Mouse (Mus musculus): ENCODE measurements at regions not wholly inside any gene's neighbourhood (a gene's known extent, or its start where the extent isn't known, plus 50 kb on each side); places are given as distances from the start of the nearest gene placed in this dataset.
A peak's percentile ranks its signal among the peaks of the same experiment; 100 is the strongest.
"Not testable (repeated sequence)": the region's sequence is repeated elsewhere in the genome, so short reads cannot be mapped to it uniquely, and the experiment has no call there.

- no peaks in the 10 kb centered on the region for H3K9me3 ChIP-seq
- WGBS = 94% methylated on average over 9 of the region's 9 CpGs
- H3K27ac ChIP-seq = no peak overlapping the region
- H3K27me3 ChIP-seq (ENCODE audit: poor library complexity, severe bottlenecking) = peaks cover 6% of the 10 kb centered on the region; the same call in 1 of the 2 replicates
- no peaks in the 10 kb centered on the region for H3K36me3 ChIP-seq (replicated peaks)
- no peak overlapping the region for H3K4me3 ChIP-seq
- H3K4me1 ChIP-seq = peaks cover 18% of the 10 kb centered on the region
- no peak for DNase-seq (ENCODE audit: extremely low spot score, low spot score)
Measured at GRCm38 (mm10) chr19:54099292-54099691, 55.3 kb downstream of the Adra2a start.

DNA sequence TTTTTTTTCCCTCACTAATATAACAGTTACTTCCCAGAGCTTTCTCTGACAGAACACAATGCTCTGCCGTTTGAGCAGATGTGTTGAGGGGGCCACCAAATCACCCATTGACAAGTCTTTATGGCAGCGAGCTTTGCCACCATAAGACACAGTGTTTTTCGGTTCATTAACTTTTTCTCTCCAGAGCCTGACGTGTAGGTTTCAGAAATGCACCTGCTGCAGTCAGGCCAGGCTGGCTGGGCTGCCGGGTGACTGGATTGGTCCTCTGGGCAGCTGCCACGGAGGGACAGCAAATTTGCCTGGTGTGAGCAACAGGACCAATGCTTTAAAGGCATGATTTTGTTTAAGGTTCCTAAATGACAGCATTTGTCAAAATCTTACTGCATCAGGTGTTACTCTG, 55.8 kb downstream of the Adra2a start:
- Histone ChIP-seq H3K36me3 (replicated peaks) (no peaks in the 10 kb centered on the region), H3K27ac (no peak overlapping the region), H3K4me3 (no peak overlapping the region), H3K4me1 (peaks cover 14% of the 10 kb centered on the region), H3K27me3 (ENCODE audit: poor library complexity, severe bottlenecking) (peaks cover 6% of the 10 kb centered on the region; the same call in 1 of the 2 replicates), H3K9me3 (no peaks in the 10 kb centered on the region)
- 75% methylated on average over 6 of the region's 6 CpGs for WGBS
- DNase-seq (ENCODE audit: extremely low spot score, low spot score) = no peak

DNA sequence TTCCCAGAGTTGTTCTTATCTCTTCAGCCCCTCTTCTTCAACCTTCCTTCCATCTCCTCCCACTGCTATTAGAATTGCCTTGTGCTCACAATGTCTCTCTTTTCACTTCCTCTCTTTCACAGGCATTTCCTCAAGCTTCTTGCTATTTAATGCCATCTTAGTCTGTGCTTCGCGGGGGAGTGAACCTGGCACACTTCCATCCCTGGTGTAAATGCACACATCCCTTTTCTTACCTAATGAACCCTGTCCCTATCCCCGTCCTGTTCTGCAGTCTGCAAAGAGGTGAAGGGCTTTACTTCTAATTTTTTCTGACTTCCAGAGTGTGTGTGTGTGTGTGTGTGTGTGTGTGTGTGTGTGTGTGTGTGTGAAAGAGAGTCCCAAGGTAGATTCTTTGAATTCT, 62.6 kb downstream of the Adra2a start:
- no peaks in the 10 kb centered on the region for H3K9me3 ChIP-seq
- 67% methylated on average over 3 of the region's 3 CpGs for WGBS
- DNase-seq (ENCODE audit: extremely low spot score, low spot score) = no peak

DNA sequence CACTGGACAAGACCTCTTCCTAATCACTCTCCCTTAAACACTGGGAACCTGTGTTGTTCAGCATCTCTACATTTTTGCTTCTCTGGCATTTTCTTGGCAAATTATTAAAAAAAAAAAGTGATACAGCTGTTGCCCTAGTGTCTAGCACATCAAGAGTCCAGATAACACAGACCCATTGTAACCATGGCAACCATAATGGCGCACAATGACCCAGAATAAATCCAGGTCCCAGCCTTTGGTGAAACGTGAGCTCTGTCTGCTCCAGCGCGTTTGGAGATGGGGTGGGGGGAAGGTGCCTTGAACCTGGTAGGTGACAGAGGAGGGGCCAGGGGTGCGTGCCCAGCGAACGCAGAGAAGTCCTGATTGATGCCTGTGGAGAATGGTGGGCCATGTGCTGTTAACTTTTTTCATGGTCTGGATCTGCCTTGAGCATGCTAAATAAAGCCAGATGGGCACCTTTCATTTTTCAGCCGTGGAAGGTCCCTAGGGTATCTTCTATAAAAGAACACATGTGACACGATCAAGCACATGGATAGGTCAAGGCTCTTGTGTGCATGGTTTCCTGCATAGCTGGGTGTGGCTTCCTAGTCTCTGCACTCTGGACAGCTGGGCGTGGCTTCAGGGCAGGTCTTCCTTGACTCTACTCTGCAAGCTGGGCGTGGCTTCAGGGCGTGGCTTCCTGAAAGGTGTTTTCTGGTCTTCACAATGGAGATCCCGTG, 63.3 kb downstream of the Adra2a start:
- no peaks in the 10 kb centered on the region for H3K27me3 ChIP-seq (ENCODE audit: poor library complexity, severe bottlenecking)
- H3K36me3 ChIP-seq (replicated peaks) = no peaks in the 10 kb centered on the region
- no peak for DNase-seq (ENCODE audit: extremely low spot score, low spot score)
- WGBS = 60% methylated on average over 13 of the region's 13 CpGs
- peaks cover 14% of the 10 kb centered on the region for H3K4me1 ChIP-seq
- no peak overlapping the region for H3K4me3 ChIP-seq
- no peaks in the 10 kb centered on the region for H3K9me3 ChIP-seq
- H3K27ac ChIP-seq = no peak overlapping the region

More for the DNA sequence above, 62.6 kb downstream of the Adra2a start:
- no peak overlapping the region for H3K27ac ChIP-seq
- H3K4me3 ChIP-seq = no peak overlapping the region
- H3K4me1 ChIP-seq = peaks cover 14% of the 10 kb centered on the region
- H3K27me3 ChIP-seq (ENCODE audit: poor library complexity, severe bottlenecking) = no peaks in the 10 kb centered on the region
- no peaks in the 10 kb centered on the region for H3K36me3 ChIP-seq (replicated peaks)

- 94% methylated on average over 6 of the region's 6 CpGs for WGBS
- H3K4me3 ChIP-seq = no peak overlapping the region
- H3K27me3 ChIP-seq (ENCODE audit: poor library complexity, severe bottlenecking) = peaks cover 22% of the 10 kb centered on the region
- no peak overlapping the region for H3K27ac ChIP-seq
- peaks cover 23% of the 10 kb centered on the region for H3K4me1 ChIP-seq
- no peaks in the 10 kb centered on the region for H3K9me3 ChIP-seq
- DNase-seq (ENCODE audit: extremely low spot score, low spot score) = no peak
- H3K36me3 ChIP-seq (replicated peaks) = no peaks in the 10 kb centered on the region
Measured at GRCm38 (mm10) chr19:54110080-54110479, 66.1 kb downstream of the Adra2a start.

GRCm38 (mm10) chr19:54112691-54113090, 68.7 kb downstream of the Adra2a start:
- WGBS = 92% methylated on average over 3 of the region's 3 CpGs
- no peak for DNase-seq (ENCODE audit: extremely low spot score, low spot score)
- Histone ChIP-seq H3K27ac (no peak overlapping the region), H3K4me1 (peaks cover 13% of the 10 kb centered on the region), H3K36me3 (replicated peaks) (no peaks in the 10 kb centered on the region), H3K9me3 (no peaks in the 10 kb centered on the region), H3K27me3 (ENCODE audit: poor library complexity, severe bottlenecking) (peaks cover 32% of the 10 kb centered on the region), H3K4me3 (no peak overlapping the region)

DNA sequence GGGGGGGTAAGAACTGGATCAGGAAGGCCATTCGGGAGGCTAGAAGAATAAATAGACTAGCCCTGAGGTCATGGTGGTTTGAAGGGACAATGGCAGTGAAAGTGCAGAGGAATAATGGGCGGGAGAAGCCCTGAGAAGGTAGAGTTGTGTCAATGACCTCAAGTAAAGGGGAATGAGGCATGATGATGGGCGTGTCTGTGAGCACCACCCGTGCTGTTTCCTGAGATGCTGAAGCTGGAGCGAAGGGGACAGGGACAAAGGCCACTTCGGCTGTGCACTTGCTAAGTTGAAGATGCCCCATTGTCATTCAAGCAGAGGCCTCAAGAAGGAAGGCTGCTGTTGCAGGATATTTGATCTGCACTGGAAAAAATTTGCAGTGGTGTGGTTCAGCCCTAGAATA, 69.5 kb downstream of the Adra2a start:
- WGBS = 62% methylated on average over 6 of the region's 6 CpGs
- H3K9me3 ChIP-seq = no peaks in the 10 kb centered on the region
- no peaks in the 10 kb centered on the region for H3K36me3 ChIP-seq (replicated peaks)
- H3K4me3 ChIP-seq = no peak overlapping the region
- peaks cover 32% of the 10 kb centered on the region for H3K27me3 ChIP-seq (ENCODE audit: poor library complexity, severe bottlenecking)
- no peak overlapping the region for H3K27ac ChIP-seq
- H3K4me1 ChIP-seq = peaks cover 12% of the 10 kb centered on the region
- no peak for DNase-seq (ENCODE audit: extremely low spot score, low spot score)

- Histone ChIP-seq H3K36me3 (replicated peaks) (no peaks in the 10 kb centered on the region), H3K27me3 (ENCODE audit: poor library complexity, severe bottlenecking) (peaks cover 32% of the 10 kb centered on the region), H3K27ac (no peak overlapping the region), H3K9me3 (no peaks in the 10 kb centered on the region), H3K4me1 (peaks cover 12% of the 10 kb centered on the region), H3K4me3 (peak overlapping the region; percentile 55)
- WGBS = 8% methylated on average over 22 of the region's 22 CpGs
- peak; percentile 46 for DNase-seq (ENCODE audit: extremely low spot score, low spot score)
Measured at GRCm38 (mm10) chr19:54114588-54115317, 70.8 kb downstream of the Adra2a start.

GRCm38 (mm10) chr19:54115335-54115734, 71.4 kb downstream of the Adra2a start:
- WGBS = 40% methylated on average over 4 of the region's 4 CpGs

DNA sequence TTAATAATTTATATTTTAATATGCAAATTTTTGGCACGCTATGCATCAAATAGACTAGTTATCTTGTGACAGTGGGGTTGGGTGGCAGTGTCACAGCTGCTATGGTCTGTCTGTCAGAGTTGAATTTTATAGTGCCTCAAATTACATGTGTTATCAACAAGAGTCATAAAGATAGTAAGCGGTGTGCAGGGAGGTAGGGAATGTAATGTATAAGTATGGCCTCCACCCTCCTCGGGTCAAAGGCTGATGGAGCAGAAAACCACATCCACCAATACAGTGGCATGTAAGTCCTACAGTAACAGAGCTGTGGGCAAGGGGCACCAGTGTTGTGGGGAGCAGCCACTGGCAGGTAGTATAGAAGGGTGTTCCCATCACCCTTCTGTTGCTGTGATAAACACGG, 72.9 kb downstream of the Adra2a start:
- Histone ChIP-seq H3K9me3 (no peaks in the 10 kb centered on the region), H3K4me1 (peaks cover 12% of the 10 kb centered on the region), H3K27ac (no peak overlapping the region), H3K4me3 (no peak overlapping the region), H3K36me3 (replicated peaks) (no peaks in the 10 kb centered on the region), H3K27me3 (ENCODE audit: poor library complexity, severe bottlenecking) (peaks cover 32% of the 10 kb centered on the region)
- DNase-seq (ENCODE audit: extremely low spot score, low spot score) = no peak
- WGBS = 92% methylated on average over 4 of the region's 4 CpGs

More at GRCm38 (mm10) chr19:54115335-54115734, 71.4 kb downstream of the Adra2a start:
- peaks cover 32% of the 10 kb centered on the region for H3K27me3 ChIP-seq (ENCODE audit: poor library complexity, severe bottlenecking)
- no peaks in the 10 kb centered on the region for H3K9me3 ChIP-seq
- no peak overlapping the region for H3K27ac ChIP-seq
- peak overlapping the region; percentile 55 for H3K4me3 ChIP-seq
- no peaks in the 10 kb centered on the region for H3K36me3 ChIP-seq (replicated peaks)
- peaks cover 12% of the 10 kb centered on the region for H3K4me1 ChIP-seq
- DNase-seq (ENCODE audit: extremely low spot score, low spot score) = no peak

DNA sequence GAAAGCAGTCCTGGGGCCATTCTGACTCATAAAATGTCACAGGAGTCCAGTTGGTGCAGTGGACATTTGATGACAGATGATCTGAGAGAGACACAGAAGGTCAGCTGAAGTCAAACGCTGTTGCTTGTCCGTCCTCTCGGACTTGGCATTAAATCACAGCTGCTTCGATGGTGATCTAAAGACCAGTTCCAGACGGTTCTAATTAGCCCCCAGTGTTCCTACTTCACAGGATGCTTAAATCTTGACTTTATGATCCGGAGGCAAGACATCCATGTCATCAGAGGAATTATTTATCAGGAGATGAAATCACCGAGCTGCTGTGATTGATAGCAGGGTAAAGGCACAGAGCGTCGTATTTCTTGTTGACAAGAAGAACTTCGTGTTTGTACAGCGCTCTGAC, 73.7 kb downstream of the Adra2a start:
- no peak overlapping the region for H3K4me3 ChIP-seq
- WGBS = 85% methylated on average over 11 of the region's 11 CpGs
- no peaks in the 10 kb centered on the region for H3K36me3 ChIP-seq (replicated peaks)
- no peak overlapping the region for H3K27ac ChIP-seq
- peaks cover 29% of the 10 kb centered on the region for H3K27me3 ChIP-seq (ENCODE audit: poor library complexity, severe bottlenecking)
- no peak for DNase-seq (ENCODE audit: extremely low spot score, low spot score)
- no peaks in the 10 kb centered on the region for H3K9me3 ChIP-seq
- H3K4me1 ChIP-seq = peaks cover 12% of the 10 kb centered on the region

DNA sequence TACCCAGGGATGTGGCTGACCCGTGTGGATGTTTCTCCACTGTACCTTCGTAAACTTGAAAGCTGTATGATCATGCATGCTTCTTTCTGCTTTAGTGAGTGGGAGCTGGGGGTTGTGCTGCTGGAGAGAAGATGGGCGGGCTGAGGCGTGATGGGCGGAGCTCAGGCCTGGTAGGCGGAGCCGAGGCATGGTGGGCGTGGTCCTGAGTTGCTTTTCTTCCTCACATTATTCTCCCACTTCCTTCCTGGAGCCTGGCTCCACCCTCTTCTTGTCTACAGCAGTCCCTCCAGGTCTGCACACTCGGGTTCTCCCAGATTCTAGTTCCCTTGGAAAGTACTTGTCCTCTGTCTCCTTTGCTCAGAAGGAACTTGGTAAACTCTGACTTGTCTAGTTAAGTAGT, 79.6 kb downstream of the Adra2a start:
- WGBS = 80% methylated on average over 9 of the region's 9 CpGs
- no peak for DNase-seq (ENCODE audit: extremely low spot score, low spot score)
- Histone ChIP-seq H3K36me3 (replicated peaks) (no peaks in the 10 kb centered on the region), H3K4me1 (no peaks in the 10 kb centered on the region), H3K27ac (no peak overlapping the region), H3K4me3 (no peak overlapping the region), H3K27me3 (ENCODE audit: poor library complexity, severe bottlenecking) (no peaks in the 10 kb centered on the region), H3K9me3 (no peaks in the 10 kb centered on the region)

DNA sequence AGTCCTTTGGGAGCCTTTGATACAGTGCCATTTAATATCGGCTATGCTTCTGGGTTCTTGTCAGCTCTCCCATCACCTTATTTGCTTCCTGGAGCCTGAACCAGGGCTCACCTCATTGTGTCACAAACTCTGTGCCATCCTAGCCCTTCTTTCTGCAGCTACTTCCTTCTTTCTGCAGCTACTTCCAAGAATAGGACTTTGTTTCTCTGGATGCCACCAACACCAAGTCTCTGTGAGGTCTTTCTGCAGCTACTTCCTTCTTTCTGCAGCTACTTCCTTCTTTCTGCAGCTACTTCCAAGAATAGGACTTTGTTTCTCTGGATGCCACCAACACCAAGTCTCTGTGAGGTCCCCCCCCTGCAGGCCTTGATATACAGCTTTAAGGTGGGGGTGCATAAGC, 107.8 kb downstream of the Adra2a start:
- not testable (repeated sequence) for H3K36me3 ChIP-seq (replicated peaks); H3K4me1 ChIP-seq; H3K27me3 ChIP-seq (ENCODE audit: poor library complexity, severe bottlenecking); DNase-seq (ENCODE audit: extremely low spot score, low spot score); H3K27ac ChIP-seq; H3K9me3 ChIP-seq; H3K4me3 ChIP-seq
- 97% methylated on average over 1 of the region's 1 CpGs for WGBS
